7 mouse cellular contexts compared by ENCODE assay signal in genomic region chr15:79402176-79402575, GRCm38 (mm10). TPM values are rescaled to one million over a fixed set of nuclear protein-coding genes. Genes with fewer than 3 reads are reported as not detected.
DNase-seq lines count a peak whose midpoint lies in the region; ATAC-seq and TF ChIP-seq lines count a peak whose summit lies in the region.

No protein-coding gene starts in this region.

- 0 out of 2 replicates have a peak, but pooled peaks cover 3% of the 10 kb centered on the region for H3K36me3 ChIP-seq in lung, embryonic 14.5 days (ENCODE audit: insufficient read depth)
- peaks cover 4% of the 10 kb centered on the region; the same call in 1 of the 2 replicates for H3K36me3 ChIP-seq in hindbrain, embryonic 13.5 days
- no peaks in the 10 kb centered on the region for H3K36me3 ChIP-seq in midbrain, postnatal 0 days (ENCODE audit: insufficient read depth, low read length)

- H3K9ac ChIP-seq in lung, embryonic 14.5 days = peak overlapping the region; percentile 87
- H3K9ac ChIP-seq in hindbrain, embryonic 13.5 days = peak overlapping the region; percentile 97
- peak overlapping the region; percentile 93 for H3K9ac ChIP-seq in midbrain, postnatal 0 days (replicated peaks; ENCODE audit: low read length, poor library complexity, severe bottlenecking)

- 0 out of 2 replicates have a peak overlapping the region, but pooled peaks have one; percentile 85 for H3K27ac ChIP-seq in lung, embryonic 14.5 days (ENCODE audit: low read depth)
- no peak overlapping the region; the same call in 1 of the 2 replicates for H3K27ac ChIP-seq in hindbrain, embryonic 13.5 days
- no peak overlapping the region for H3K27ac ChIP-seq in midbrain, postnatal 0 days (ENCODE audit: low read depth, low read length)

- peak overlapping the region; percentile 96 for H3K4me3 ChIP-seq in lung, embryonic 14.5 days (ENCODE audit: low read depth, low read length)
- peak overlapping the region; percentile 97 for H3K4me3 ChIP-seq in hindbrain, embryonic 13.5 days
- peak overlapping the region; percentile 99 for H3K4me3 ChIP-seq in midbrain, postnatal 0 days (ENCODE audit: low read depth, low read length)

- H3K27me3 ChIP-seq in lung, embryonic 14.5 days (ENCODE audit: insufficient read depth, low read length) = no peaks in the 10 kb centered on the region
- H3K27me3 ChIP-seq in hindbrain, embryonic 13.5 days = peaks cover 14% of the 10 kb centered on the region
- H3K27me3 ChIP-seq in midbrain, postnatal 0 days (ENCODE audit: insufficient read depth, low read length) = no peaks in the 10 kb centered on the region

- no peak for TF ChIP-seq CTCF in lung, embryonic 14.5 days (IDR thresholded peaks at IDR 0.05; ENCODE audit: low read depth)
- no peak for TF ChIP-seq CTCF in brain, embryonic 14.5 days (IDR thresholded peaks at IDR 0.05; ENCODE audit: borderline replicate concordance, extremely low read depth, insufficient read depth, insufficient read length)
- TF ChIP-seq CTCF in midbrain, postnatal 0 days (IDR thresholded peaks at IDR 0.05) = peak; percentile 17; the same call in 1 of the 2 replicates

- no peaks in the 10 kb centered on the region for H3K9me3 ChIP-seq in lung, embryonic 14.5 days (ENCODE audit: low read depth, low read length)
- H3K9me3 ChIP-seq in hindbrain, embryonic 13.5 days = no peaks in the 10 kb centered on the region
- no peaks in the 10 kb centered on the region for H3K9me3 ChIP-seq in midbrain, postnatal 0 days (ENCODE audit: low read length)

- peak overlapping the region; percentile 94 for H3K4me2 ChIP-seq in lung, embryonic 14.5 days
- H3K4me2 ChIP-seq in hindbrain, embryonic 13.5 days = peak overlapping the region; percentile 94
- H3K4me2 ChIP-seq in midbrain, postnatal 0 days (ENCODE audit: low read depth, low read length, poor library complexity, severe bottlenecking) = peak overlapping the region; percentile 89

- WGBS in lung, embryonic 14.5 days = 11% methylated on average over 5 of the region's 5 CpGs
- 23% methylated on average over 5 of the region's 5 CpGs for WGBS in hindbrain, embryonic 13.5 days
- WGBS in midbrain, postnatal 0 days = 11% methylated on average over 5 of the region's 5 CpGs

- peaks cover 32% of the 10 kb centered on the region for H3K4me1 ChIP-seq in lung, embryonic 14.5 days (ENCODE audit: insufficient read depth)
- H3K4me1 ChIP-seq in hindbrain, embryonic 13.5 days (replicated peaks) = peaks cover 46% of the 10 kb centered on the region
- peaks cover 10% of the 10 kb centered on the region for H3K4me1 ChIP-seq in midbrain, postnatal 0 days (ENCODE audit: insufficient read depth, low read length)

- TF ChIP-seq POLR2A in brain, embryonic 14.5 days (IDR thresholded peaks at IDR 0.05; ENCODE audit: borderline replicate concordance, extremely low read depth, insufficient read depth, insufficient read length, poor library complexity, severe bottlenecking) = no peak

- no peak for DNase-seq in lung, embryonic 14.5 days
- no peak for DNase-seq in lung, postnatal 25 days (ENCODE audit: low spot score)
- peak; percentile 37 for DNase-seq in brain, embryonic 14.5 days (ENCODE audit: low read depth)
- DNase-seq in midbrain, postnatal 0 days (ENCODE audit: low spot score) = no peak
- no peak for DNase-seq in ovary, postnatal 14 days (ENCODE audit: low spot score)
- no peak for DNase-seq in frontal cortex, postnatal 36 days (ENCODE audit: low spot score in 2 of 2)

- no peak for ATAC-seq in lung, embryonic 14.5 days (ENCODE audit: insufficient read depth)
- no peak; the same call in 1 of the 2 replicates for ATAC-seq in hindbrain, embryonic 13.5 days (ENCODE audit: low FRiP score)
- peak; percentile 13; the same call in 1 of the 2 replicates for ATAC-seq in midbrain, postnatal 0 days (ENCODE audit: low FRiP score)

RNA-seq across cellular contexts. Expression of gene Tmem184b, which starts 1.2 kb away (rescaled TPM):
- polyA plus RNA-seq in lung, embryonic 14.5 days (2014; fragmentation: Nextera tagmentation; extraction: Ambion mirVana) = 77.3 and 78.3 TPM in 2 replicates
- 52.3 and 70.7 TPM in 2 replicates for polyA plus RNA-seq in brain, embryonic 14.5 days (2012; rRNA removed)
- 37.7 and 39.2 TPM in 2 replicates for polyA plus RNA-seq in hindbrain, embryonic 13.5 days (2015; fragmentation: Nextera tagmentation; extraction: Ambion mirVana)
- total RNA-seq in midbrain, postnatal 0 days (2014; rRNA removed) = 54.9 and 75.7 TPM in 2 replicates
- polyA plus RNA-seq in midbrain, postnatal 0 days (2015; fragmentation: Nextera tagmentation; extraction: Ambion mirVana) = 30.1 and 33.3 TPM in 2 replicates

RNA-seq across cellular contexts. Expression of gene Csnk1e, which starts 53.2 kb away (rescaled TPM):
- polyA plus RNA-seq in lung, embryonic 14.5 days (2014; fragmentation: Nextera tagmentation; extraction: Ambion mirVana) = 93.2 and 99.6 TPM in 2 replicates
- 403 and 452 TPM in 2 replicates for polyA plus RNA-seq in brain, embryonic 14.5 days (2012; rRNA removed)
- 231 and 245 TPM in 2 replicates for polyA plus RNA-seq in hindbrain, embryonic 13.5 days (2015; fragmentation: Nextera tagmentation; extraction: Ambion mirVana)
- total RNA-seq in midbrain, postnatal 0 days (2014; rRNA removed) = 378 and 384 TPM in 2 replicates
- 153 and 195 TPM in 2 replicates for polyA plus RNA-seq in midbrain, postnatal 0 days (2015; fragmentation: Nextera tagmentation; extraction: Ambion mirVana)

RNA-seq across cellular contexts. Expression of gene Maff, which starts 55.8 kb away (rescaled TPM):
- polyA plus RNA-seq in lung, embryonic 14.5 days (2014; fragmentation: Nextera tagmentation; extraction: Ambion mirVana) = 3.3 and 4.3 TPM in 2 replicates
- 1.8 and 2.6 TPM in 2 replicates for polyA plus RNA-seq in brain, embryonic 14.5 days (2012; rRNA removed)
- polyA plus RNA-seq in hindbrain, embryonic 13.5 days (2015; fragmentation: Nextera tagmentation; extraction: Ambion mirVana) = 0.83 and 0.84 TPM in 2 replicates
- total RNA-seq in midbrain, postnatal 0 days (2014; rRNA removed) = 4.0 and 5.4 TPM in 2 replicates
- 0.93 and 1.2 TPM in 2 replicates for polyA plus RNA-seq in midbrain, postnatal 0 days (2015; fragmentation: Nextera tagmentation; extraction: Ambion mirVana)
